Mouse (Mus musculus): ENCODE results near the gene Uvrag.

- TF ChIP-seq CTCF (IDR thresholded peaks at IDR 0.05; ENCODE audit: extremely low read depth, insufficient read depth, insufficient read length, insufficient replicate concordance): no peak
- no peak for TF ChIP-seq POLR2A (IDR thresholded peaks at IDR 0.05; ENCODE audit: low read depth, low read length)
Observed at GRCm38 (mm10) chr7:99175118-99175517, 34.2 kb upstream of the Uvrag start.
